Mouse (Mus musculus) stomach, embryonic 15.5 days (tissue): ENCODE measurements around the gene Lhpp. TPM values are rescaled to one million over a fixed set of nuclear protein-coding genes. Genes with fewer than 3 reads are reported as not detected.
A peak's percentile ranks its signal among the peaks of the same experiment; 100 is the strongest.

ENCODE experiments used
- ATAC-seq: fragments of 200-750 bp; cut with Nextera tagmentation; 2 replicates; pipeline ENCODE4 v1.8.0; 2017; ENCODE audit warnings: low read depth, moderate number of reproducible peaks, moderate TSS enrichment; ENCODE audit not compliant: insufficient read depth, low FRiP score
- H3K27ac ChIP-seq: fragments of 300-500 bp; sonication (generic); 2 replicates; pipeline ENCODE4 v1.5.1; 2015; ENCODE audit warnings: mild to moderate bottlenecking, inconsistent platforms
- H3K27me3 ChIP-seq: fragments of 300-500 bp; sonication (generic); replicated peaks from 2 replicates; pipeline ENCODE4 v1.6.1; 2015; ENCODE audit warnings: inconsistent platforms
- H3K36me3 ChIP-seq: fragments of 300-500 bp; sonication (generic); 2 replicates; pipeline ENCODE4 v1.6.1; 2015; ENCODE audit warnings: inconsistent platforms
- H3K4me1 ChIP-seq: fragments of 300-500 bp; sonication (generic); 2 replicates; pipeline ENCODE4 v1.6.1; 2015; ENCODE audit warnings: inconsistent platforms
- H3K4me2 ChIP-seq: fragments of 300-500 bp; sonication (generic); 2 replicates; pipeline ENCODE4 v1.6.1; 2015; ENCODE audit warnings: mild to moderate bottlenecking, inconsistent platforms
- H3K4me3 ChIP-seq: fragments of 300-500 bp; sonication (generic); replicated peaks from 2 replicates; pipeline ENCODE4 v1.5.1; 2015; ENCODE audit warnings: inconsistent platforms
- H3K9ac ChIP-seq: fragments of 300-500 bp; sonication (generic); 2 replicates; pipeline ENCODE4 v1.6.1; 2015; ENCODE audit warnings: inconsistent platforms
- H3K9me3 ChIP-seq: fragments of 300-500 bp; sonication (generic); 2 replicates; pipeline ENCODE4 v1.6.1; 2016; ENCODE audit warnings: inconsistent platforms
- WGBS: fragments of 180-500 bp; shearing (Covaris S2); methylation state at CpG from one replicate; pipeline ENCODE4 v1.1.7; 2015; 5-methylcytosine and 5-hydroxymethylcytosine counted together
- polyA plus RNA-seq: library from polyadenylated mRNA; unstranded; fragments of >200 nt; fragmentation: Nextera tagmentation; extraction: Ambion mirVana; gene quantifications from 2 replicates; pipeline ENCODE4 v1.2.1, GENCODE M21; 2015

Lhpp gene
- polyA plus RNA-seq, 1 experiment from 2014 or later, result 15.9 TPM

- Histone ChIP-seq H3K27ac (no peak overlapping the region), H3K9me3 (no peaks in the 10 kb centered on the region), H3K4me2 (no peak overlapping the region), H3K4me3 (no peak overlapping the region), H3K36me3 (no peaks in the 10 kb centered on the region), H3K4me1 (no peaks in the 10 kb centered on the region), H3K9ac (no peak overlapping the region), H3K27me3 (no peaks in the 10 kb centered on the region)
- no peak for ATAC-seq
- WGBS, result 69% methylated on average over 3 of the region's 3 CpGs
These were observed 17.0 kb downstream of the Lhpp start for GRCm38 (mm10) chr7:132627448-132627847.

DNA sequence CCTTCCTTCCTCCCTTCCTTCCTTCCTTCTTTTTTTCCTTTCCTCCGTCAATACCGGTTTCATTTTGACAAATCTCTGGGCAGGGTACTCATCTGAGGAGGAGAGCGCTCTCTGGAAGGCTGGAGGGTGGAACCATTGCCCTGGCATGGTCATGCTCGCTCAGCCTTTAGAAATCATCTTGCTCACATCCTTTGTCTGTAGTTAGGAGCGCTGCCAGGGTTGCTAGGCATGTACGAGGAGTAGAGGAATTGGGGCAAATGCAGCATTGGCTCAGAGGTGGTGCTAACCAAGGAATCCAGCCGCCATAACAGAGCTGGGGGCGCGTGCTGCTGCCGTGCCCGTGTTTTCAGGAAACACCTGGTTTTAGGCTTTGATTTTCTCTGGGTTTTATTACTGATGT lies 20.9 kb downstream of the Lhpp start:
- Histone ChIP-seq H3K4me2 (no peak overlapping the region), H3K36me3 (no peaks in the 10 kb centered on the region), H3K9me3 (no peaks in the 10 kb centered on the region), H3K27me3 (no peaks in the 10 kb centered on the region), H3K27ac (no peak overlapping the region), H3K9ac (no peak overlapping the region), H3K4me3 (no peak overlapping the region), H3K4me1 (no peaks in the 10 kb centered on the region)
- 81% methylated on average over 11 of the region's 11 CpGs for WGBS
- no peak for ATAC-seq

DNA sequence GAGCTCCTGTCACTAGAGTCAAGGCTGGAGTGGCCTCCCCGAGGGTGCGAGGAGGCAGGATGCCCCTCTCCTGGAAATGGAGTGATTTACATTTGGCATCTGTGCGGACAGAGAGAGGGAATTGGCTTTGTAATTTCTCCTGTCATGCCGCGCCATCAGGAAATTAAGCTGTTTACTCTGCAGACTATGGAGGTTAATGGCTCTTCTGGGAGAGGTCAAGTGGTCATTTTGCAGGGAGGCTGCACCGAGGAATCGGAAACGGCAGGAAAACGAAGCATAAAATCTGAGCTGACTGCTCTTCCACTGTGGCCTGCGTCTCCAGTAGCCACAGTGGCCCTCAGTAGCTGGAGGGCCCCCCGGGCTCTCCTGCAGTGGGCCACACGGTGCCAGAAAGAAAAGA lies 26.9 kb downstream of the Lhpp start:
- Histone ChIP-seq H3K4me3 (no peak overlapping the region), H3K9ac (no peak overlapping the region), H3K9me3 (no peaks in the 10 kb centered on the region), H3K36me3 (no peaks in the 10 kb centered on the region), H3K4me2 (no peak overlapping the region), H3K27me3 (0 out of 2 replicates have a peak, but pooled peaks cover 6% of the 10 kb centered on the region), H3K4me1 (no peaks in the 10 kb centered on the region; the same call in 1 of the 2 replicates), H3K27ac (no peak overlapping the region)
- ATAC-seq, result no peak
- WGBS, result 28% methylated on average over 12 of the region's 12 CpGs

DNA sequence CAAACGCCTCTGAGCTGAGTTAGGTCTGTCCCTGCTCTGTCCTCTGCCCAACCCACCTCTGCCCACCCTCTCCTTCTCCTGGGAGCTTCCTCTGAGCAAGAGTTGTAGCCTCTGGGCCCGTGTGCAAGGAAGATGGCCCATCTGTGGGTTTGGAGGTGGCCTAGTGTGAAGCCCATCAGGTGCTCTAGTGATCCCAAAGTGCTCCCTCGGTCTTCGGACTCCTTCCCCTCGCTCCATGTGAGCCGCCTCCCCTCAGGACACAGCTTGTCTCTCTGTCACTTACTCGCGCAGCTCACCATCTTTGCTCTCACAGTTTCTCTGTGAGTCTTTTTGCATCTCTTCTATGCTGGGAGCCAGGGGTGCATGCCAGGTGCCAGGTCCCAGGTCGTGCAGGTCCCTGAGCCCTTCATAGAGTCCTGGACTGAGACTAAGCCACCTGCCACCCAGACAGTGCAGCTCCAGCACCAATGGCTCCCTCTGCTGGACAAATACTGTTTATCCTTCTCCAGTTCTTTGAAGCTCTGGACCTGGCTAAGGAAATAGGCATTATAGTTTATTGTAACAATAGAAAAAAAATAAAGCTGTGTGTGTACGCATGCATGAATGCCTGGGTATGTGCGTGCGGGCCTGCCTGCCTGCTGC lies 28.1 kb downstream of the Lhpp start:
- Histone ChIP-seq H3K4me3 (no peak overlapping the region), H3K9ac (no peak overlapping the region), H3K27me3 (0 out of 2 replicates have a peak, but pooled peaks cover 6% of the 10 kb centered on the region), H3K36me3 (no peaks in the 10 kb centered on the region), H3K27ac (no peak overlapping the region), H3K4me2 (no peak overlapping the region), H3K9me3 (no peaks in the 10 kb centered on the region), H3K4me1 (no peaks in the 10 kb centered on the region; the same call in 1 of the 2 replicates)
- 63% methylated on average over 12 of the region's 12 CpGs for WGBS
- peak; percentile 70; the same call in 1 of the 2 replicates for ATAC-seq

DNA sequence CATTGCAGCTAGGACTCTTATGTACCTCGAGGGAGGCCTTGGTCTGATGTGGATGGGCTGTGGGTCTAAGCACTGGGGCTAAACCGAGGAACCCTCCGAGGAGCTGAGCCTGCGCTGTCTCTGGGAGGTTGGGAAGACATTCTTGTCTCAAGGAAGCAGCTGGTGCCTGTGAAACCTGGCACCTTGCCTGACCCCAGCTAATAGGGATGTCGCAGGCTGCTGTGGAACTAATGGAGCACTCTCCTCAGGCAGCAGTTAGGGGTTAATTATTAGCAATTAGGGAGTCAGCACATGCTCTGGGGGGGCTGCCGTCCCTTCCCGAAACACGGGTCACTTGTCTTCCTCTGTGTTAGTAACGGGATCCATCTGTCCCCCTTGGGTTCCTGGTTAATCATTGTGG lies 30.5 kb downstream of the Lhpp start:
- no peaks in the 10 kb centered on the region for H3K9me3 ChIP-seq
- no peak overlapping the region for H3K27ac ChIP-seq
- H3K27me3 ChIP-seq, result 0 out of 2 replicates have a peak, but pooled peaks cover 6% of the 10 kb centered on the region
- no peak overlapping the region for H3K4me3 ChIP-seq
- H3K9ac ChIP-seq, result no peak overlapping the region
- no peak for ATAC-seq
- H3K36me3 ChIP-seq, result no peaks in the 10 kb centered on the region
- 30% methylated on average over 9 of the region's 9 CpGs for WGBS
- H3K4me1 ChIP-seq, result no peaks in the 10 kb centered on the region; the same call in 1 of the 2 replicates
- no peak overlapping the region for H3K4me2 ChIP-seq

- no peak overlapping the region for H3K27ac ChIP-seq
- H3K4me2 ChIP-seq, result no peak overlapping the region
- no peak overlapping the region for H3K4me3 ChIP-seq
- no peaks in the 10 kb centered on the region; the same call in 1 of the 2 replicates for H3K4me1 ChIP-seq
- 76% methylated on average over 1 of the region's 1 CpGs for WGBS
- no peaks in the 10 kb centered on the region for H3K9me3 ChIP-seq
- H3K9ac ChIP-seq, result no peak overlapping the region
- no peak for ATAC-seq
- no peaks in the 10 kb centered on the region for H3K36me3 ChIP-seq
- 0 out of 2 replicates have a peak, but pooled peaks cover 6% of the 10 kb centered on the region for H3K27me3 ChIP-seq
These were observed 31.2 kb downstream of the Lhpp start for GRCm38 (mm10) chr7:132641606-132642005.

DNA sequence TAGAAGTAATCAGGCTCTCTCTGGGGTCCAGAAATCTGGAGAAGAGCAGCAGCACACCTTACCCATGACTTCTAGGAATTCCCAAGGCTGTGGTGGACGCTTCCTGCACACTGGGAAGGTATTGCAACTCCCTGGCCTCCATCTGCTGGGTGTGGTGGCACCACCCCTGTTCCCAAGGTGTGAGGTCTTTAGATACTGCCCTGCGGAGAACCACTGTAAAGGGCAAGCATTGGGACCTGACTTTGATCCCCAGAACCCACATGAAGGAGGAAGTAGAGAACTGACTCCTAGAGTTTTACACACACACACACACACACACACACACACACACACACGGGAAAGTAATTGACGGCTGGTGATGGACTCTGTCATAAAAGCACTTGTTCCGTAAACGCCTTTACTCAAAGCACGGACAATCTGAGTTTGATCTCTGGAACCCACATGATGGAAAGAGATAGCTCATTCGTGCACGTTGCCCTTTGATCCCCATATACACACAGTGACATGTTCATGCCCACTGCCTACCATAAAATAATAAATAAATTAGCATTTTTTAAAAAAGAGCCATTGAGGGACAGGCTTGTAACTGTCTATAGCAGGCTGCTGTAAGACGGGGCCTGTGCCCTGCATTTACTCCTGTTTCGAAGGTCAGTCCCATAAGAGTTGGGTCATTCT lies 34.3 kb downstream of the Lhpp start:
- 72% methylated on average over 11 of the region's 11 CpGs for WGBS
- no peaks in the 10 kb centered on the region for H3K4me1 ChIP-seq
- no peak overlapping the region for H3K4me3 ChIP-seq
- no peak overlapping the region for H3K4me2 ChIP-seq
- peak; percentile 45; the same call in 1 of the 2 replicates for ATAC-seq
- no peak overlapping the region for H3K9ac ChIP-seq
- no peak overlapping the region for H3K27ac ChIP-seq
- no peaks in the 10 kb centered on the region for H3K36me3 ChIP-seq
- H3K9me3 ChIP-seq, result no peaks in the 10 kb centered on the region
- H3K27me3 ChIP-seq, result 0 out of 2 replicates have a peak, but pooled peaks cover 3% of the 10 kb centered on the region

GRCm38 (mm10) chr7:132646514-132646913 lies 36.1 kb downstream of the Lhpp start:
- H3K27me3 ChIP-seq, result 0 out of 2 replicates have a peak, but pooled peaks cover 3% of the 10 kb centered on the region
- no peak overlapping the region for H3K4me2 ChIP-seq
- no peak overlapping the region for H3K4me3 ChIP-seq
- H3K27ac ChIP-seq, result no peak overlapping the region
- H3K9me3 ChIP-seq, result no peaks in the 10 kb centered on the region
- ATAC-seq, result no peak
- H3K4me1 ChIP-seq, result no peaks in the 10 kb centered on the region
- H3K9ac ChIP-seq, result no peak overlapping the region
- 100% methylated on average over 1 of the region's 1 CpGs for WGBS
- H3K36me3 ChIP-seq, result no peaks in the 10 kb centered on the region

GRCm38 (mm10) chr7:132654412-132654811 lies 44.0 kb downstream of the Lhpp start:
- peaks cover 29% of the 10 kb centered on the region for H3K4me1 ChIP-seq
- H3K4me2 ChIP-seq, result no peak overlapping the region
- no peak for ATAC-seq
- no peaks in the 10 kb centered on the region for H3K36me3 ChIP-seq
- H3K9ac ChIP-seq, result no peak overlapping the region
- H3K4me3 ChIP-seq, result no peak overlapping the region
- 92% methylated on average over 3 of the region's 3 CpGs for WGBS
- H3K27ac ChIP-seq, result no peak overlapping the region
- H3K27me3 ChIP-seq, result no peaks in the 10 kb centered on the region
- no peaks in the 10 kb centered on the region for H3K9me3 ChIP-seq

- 0 out of 2 replicates have a peak overlapping the region, but pooled peaks have one; percentile 23 for H3K4me2 ChIP-seq
- no peaks in the 10 kb centered on the region for H3K9me3 ChIP-seq
- peak; percentile 38; the same call in 1 of the 2 replicates for ATAC-seq
- no peak overlapping the region for H3K4me3 ChIP-seq
- 21% methylated on average over 9 of the region's 9 CpGs for WGBS
- H3K4me1 ChIP-seq, result peaks cover 40% of the 10 kb centered on the region
- no peaks in the 10 kb centered on the region for H3K27me3 ChIP-seq
- peak overlapping the region; percentile 63 for H3K27ac ChIP-seq
- H3K36me3 ChIP-seq, result no peaks in the 10 kb centered on the region
- H3K9ac ChIP-seq, result no peak overlapping the region
These were observed 45.6 kb downstream of the Lhpp start for GRCm38 (mm10) chr7:132656075-132656474.

DNA sequence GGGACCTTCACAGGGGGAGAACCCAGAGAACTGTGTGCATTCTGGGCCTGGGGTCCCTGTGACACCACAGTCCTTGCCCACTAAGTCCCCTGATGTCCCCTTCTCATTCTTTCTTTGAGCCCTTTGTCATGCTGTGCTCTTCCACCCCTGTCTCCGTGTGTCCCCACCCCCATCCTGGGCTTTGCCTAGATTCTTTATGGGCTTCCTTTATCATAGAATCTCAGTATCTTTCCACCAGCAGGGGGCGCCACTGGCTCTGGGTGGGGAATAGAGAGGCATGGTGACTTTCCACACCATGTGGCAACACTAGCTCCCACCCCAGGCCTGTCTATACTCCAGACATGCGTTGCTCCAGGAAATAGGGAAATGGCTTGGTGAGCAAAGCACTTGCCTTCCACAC lies 46.1 kb downstream of the Lhpp start:
- Histone ChIP-seq H3K9me3 (no peaks in the 10 kb centered on the region), H3K4me2 (no peak overlapping the region), H3K4me3 (no peak overlapping the region), H3K27ac (peak overlapping the region; percentile 63), H3K27me3 (no peaks in the 10 kb centered on the region), H3K9ac (no peak overlapping the region), H3K4me1 (peaks cover 43% of the 10 kb centered on the region), H3K36me3 (no peaks in the 10 kb centered on the region)
- ATAC-seq, result peak; percentile 19; the same call in 1 of the 2 replicates
- 6% methylated on average over 3 of the region's 3 CpGs for WGBS

DNA sequence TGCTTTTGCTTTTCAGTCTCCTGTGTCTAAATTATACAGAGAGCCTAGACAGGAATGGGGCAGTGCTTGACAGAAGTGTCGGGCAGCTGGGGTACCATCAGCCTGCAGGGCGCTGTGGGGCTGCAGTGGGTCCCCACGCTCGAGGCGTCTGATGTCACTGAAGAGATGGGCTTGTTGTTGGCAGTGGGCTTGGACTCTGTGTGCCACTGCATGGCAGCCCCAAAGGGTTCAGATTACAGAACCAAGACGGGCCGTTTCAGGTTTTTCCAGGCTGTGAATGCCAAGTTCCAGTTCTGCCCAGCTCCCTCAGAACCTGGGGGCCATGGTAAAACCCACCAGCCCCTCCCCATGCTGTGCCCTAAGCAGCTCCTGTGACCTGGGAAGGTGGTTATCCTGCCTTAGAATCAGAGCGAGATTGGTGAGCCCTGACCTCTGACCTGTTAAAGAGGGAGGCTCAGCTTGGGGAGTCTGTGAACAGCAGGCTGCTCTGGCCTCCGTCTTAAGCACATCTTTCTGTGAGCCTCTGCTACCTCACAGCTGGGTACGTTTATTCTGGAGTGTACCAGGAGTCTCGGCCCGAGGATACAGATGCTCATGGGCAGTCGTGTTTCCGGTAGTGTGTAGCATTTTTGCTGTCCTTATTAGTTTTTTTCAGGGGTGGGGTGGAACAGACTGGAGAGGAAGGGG lies 47.1 kb downstream of the Lhpp start:
- H3K27me3 ChIP-seq, result no peaks in the 10 kb centered on the region
- peak overlapping the region; percentile 2; the same call in 1 of the 2 replicates for H3K27ac ChIP-seq
- peaks cover 43% of the 10 kb centered on the region for H3K4me1 ChIP-seq
- ATAC-seq, result no peak
- no peak overlapping the region for H3K4me3 ChIP-seq
- H3K9ac ChIP-seq, result no peak overlapping the region
- no peaks in the 10 kb centered on the region for H3K36me3 ChIP-seq
- H3K9me3 ChIP-seq, result no peaks in the 10 kb centered on the region
- H3K4me2 ChIP-seq, result no peak overlapping the region
- 46% methylated on average over 14 of the region's 14 CpGs for WGBS
